Mouse (Mus musculus): ENCODE measurements around the gene Mettl7a1.
"Not testable (repeated sequence)": the region's sequence is repeated elsewhere in the genome, so short reads cannot be mapped to it uniquely, and the experiment has no call there.

The Mettl7a1 gene

DNA sequence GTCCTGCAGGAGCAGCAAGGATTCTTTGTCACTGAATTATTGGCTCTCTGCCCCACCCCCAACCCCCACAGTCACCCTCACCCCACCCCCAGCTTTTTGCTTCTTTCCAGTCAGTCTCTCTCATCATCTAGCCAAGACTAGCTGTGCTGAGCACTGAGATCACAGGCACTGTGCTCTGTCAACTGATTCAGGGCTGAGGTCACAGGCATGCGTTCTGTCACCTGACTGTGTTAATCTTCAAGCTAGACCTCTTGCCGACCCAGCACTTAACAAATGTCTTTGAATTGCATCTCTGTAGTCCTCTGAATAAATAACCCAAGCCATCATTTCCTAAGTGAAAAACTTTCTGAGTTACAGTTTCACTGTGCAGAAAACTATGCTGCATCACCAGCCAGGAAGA is 45.6 kb downstream of the Mettl7a1 start:
- no peak for DNase-seq

DNA sequence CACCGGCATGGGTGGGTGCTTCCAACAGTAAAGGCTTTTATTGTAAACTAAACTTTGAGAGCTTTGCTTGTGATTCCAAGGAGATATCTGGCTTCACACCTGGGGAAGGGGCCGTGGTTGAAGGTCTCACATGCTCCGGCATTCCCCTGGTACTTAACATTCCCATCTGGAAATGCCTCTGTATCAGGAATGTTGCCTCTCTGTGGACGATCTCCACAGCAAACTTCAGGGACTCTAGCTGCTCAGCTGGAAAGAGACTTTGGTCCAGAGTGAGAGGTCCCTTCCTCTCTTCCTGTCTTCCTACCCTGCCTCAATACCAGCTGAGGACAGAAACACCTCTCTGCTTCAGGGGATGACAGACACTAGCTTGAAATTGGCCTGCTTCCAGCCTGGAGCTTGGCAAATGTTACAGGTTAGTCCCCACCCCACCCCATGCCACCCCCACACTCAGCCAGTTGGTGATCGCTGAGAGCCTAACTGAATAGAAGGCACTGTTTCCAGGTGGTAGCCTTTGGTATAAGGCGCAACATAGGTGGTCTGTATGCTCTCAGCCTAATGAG is 47.6 kb downstream of the Mettl7a1 start:
- DNase-seq = peak; percentile 29 to 46

DNA sequence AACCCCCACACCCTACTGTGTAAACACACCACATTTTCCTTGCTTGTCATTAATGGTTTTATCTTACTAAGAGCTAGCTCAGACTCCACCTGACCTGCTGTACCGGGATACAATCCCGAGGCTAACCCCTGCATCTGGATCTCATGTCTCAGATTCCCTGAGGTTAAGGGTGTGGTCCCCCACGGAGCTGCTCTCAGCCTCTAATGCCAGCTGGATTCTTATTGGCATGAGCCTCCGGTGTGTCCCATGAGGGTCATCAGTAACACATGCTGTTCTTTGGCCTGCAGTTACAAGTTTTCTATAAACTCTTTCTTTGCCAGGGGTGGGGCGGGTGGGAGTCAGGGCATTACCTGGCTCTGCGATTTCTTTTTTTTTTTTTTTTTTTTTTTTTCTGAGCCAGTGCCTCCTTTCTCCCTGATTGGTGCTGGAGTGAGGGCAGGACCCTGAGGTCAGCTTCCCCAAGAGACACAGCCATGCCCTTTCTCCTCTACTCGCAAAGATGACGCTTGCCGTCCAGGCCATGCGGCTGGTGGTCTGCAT is 48.8 kb downstream of the Mettl7a1 start, which contains the start of the genes Methig1 and Mettl7a2:
Gene Methig1 (plus strand): TSS at position 439 of the 540 bp plus-strand sequence.
Gene Mettl7a2 (plus strand): TSS at position 490 of the 540 bp plus-strand sequence.
- DNase-seq = no peak

DNA sequence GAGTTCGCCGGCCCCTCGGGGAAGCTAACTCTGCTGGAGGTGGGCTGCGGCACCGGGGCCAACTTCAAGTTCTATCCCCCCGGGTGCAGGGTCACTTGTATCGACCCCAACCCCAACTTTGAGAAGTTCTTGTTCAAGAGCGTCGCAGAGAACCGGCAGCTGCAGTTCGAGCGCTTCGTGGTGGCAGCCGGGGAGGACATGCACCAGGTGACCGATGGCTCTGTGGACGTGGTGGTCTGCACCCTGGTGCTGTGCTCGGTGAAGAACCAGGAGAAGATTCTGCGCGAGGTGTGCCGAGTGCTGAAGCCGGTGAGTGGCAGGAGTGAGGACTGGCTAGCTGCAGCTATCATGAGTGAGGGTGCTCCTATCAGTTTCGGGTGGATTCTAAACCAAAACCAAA is 49.5 kb downstream of the Mettl7a1 start:
- not testable (repeated sequence) for DNase-seq

DNA sequence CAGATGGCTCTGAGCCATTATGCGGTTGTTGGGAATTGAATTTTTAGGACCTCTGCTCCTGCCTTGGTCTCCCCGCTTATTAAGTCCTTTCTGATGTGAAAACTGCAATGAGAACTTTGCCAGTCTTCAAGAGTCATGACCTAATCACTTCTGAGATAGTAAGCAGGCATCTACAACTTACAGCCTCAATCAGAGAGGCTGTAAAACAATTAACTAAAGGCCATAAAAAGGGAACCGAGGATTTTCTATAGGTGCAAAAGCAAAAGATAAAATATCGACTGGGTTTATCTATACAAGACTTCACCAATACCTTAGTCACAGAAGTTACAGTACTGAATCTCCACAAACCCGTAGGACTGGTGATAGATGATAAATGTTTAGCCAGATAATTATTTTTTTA is 51.9 kb downstream of the Mettl7a1 start:
- no peak for DNase-seq

DNA sequence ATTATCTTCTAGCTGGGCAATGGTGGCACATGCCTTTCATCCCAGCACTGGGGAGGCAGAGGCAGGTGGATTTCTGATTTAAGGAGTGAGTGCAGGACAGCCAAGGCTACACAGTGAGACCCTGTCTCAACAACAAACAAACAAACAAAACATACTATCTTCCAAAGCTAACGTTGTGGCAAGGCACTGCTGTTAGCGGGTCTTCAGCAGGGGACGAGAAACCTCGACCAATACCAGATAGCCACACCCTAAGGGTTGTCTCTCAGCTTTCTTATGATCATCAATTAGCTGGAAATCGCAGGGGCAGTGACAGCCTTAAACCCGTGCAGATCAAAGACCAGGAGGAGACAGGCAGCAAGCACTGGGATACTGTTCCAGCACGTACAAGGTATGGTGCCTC is 60.3 kb downstream of the Mettl7a1 start, which contains the start of gene Higd1c:
Gene Higd1c (plus strand): TSS at position 301 of the 400 bp plus-strand sequence.
- DNase-seq = no peak

DNA sequence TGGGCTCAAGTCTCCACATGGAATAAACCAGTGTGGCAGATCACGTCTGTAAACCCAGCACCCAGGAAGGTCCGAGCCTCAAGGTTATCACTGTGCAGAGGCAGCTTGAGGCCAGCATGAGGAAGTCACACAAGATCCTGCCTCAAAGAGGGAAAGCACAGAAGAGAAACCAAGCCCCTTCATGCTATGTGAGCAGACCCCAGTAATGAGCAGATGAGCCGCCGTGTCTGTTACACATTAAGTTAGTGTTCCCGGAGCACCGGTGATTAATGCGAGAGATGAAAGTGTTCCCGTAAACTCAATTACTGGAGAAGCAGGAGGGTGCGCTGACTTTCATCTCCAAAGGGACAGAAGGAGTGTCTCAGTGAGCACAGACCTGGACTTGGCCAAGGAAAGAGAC is 62.0 kb downstream of the Mettl7a1 start:
- DNase-seq = not testable (repeated sequence)

DNA sequence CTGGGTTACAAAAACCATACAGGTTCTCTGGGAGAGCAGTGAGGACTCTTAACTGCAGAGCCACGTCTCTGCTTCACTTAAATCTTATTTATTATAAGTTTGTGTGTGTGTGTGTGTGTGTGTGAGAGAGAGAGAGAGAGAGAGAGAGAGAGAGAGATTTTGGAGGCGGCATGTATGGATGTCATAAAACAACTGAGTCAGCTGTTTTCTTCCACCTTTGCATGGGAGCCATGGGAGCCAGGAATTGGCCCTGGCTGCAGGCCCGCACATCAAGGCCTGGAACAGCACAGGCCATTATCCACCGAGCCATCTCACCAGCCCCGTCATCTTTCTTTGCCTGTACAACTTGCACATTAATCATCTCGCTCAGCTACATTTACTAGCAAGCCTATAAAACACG is 63.2 kb downstream of the Mettl7a1 start:
- DNase-seq = no peak

DNA sequence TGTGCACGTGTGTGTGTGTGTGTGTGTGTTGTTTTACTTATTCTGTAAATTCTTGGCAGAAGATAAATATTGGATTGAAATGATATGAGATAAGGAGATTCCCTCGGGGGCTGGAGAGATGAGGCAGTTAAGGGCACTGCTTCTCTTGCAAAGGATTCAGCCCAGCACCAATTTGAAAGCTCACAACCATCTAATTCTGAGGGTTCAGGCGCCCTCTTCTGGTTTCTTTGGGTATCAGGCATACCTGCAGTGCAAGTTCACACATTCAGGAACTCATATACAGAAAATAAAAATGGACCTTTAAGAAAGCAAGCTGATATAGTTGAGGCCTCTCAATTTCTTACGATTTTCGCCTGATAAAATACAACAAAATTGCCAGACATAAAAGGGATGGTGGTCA is 71.1 kb downstream of the Mettl7a1 start:
- DNase-seq = peak; percentile 85 to 91

DNA sequence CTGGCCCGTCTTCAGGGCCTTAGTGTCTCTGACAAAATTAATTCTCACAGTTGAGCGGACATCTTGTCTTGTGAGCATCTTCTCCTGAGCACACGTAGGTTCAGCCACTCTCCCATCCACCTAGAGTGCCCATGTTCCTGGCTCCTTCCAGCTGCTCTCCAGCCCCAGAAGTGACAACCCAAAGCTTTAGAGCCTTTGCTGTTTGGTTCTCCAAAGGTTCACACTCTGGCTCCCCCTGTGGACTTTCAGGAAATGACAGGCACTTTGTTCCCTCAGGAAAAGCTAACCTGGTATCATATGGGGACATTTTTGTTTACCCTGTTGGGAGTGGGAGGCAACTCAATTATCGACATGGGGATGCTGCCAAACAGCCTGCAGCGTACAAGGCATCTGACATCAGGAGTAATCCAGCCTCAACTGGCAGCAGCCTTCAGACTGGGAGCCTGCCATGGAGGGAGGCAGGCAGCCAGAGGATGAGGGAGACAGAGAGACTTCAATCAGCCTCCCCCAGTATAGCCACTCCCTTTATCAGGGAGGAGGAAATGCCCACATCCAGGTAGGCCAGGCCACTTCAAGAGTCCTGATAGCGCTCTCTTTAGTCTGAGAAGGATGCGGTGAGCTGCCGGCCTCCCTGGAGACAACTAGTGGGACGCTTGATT is 74.0 kb downstream of the Mettl7a1 start:
- DNase-seq = peak; percentile 73 to 82
